Mouse (Mus musculus) frontal cortex, postnatal 10 days (tissue): ENCODE results near the gene Mical2.

Source experiments
- DNase-seq, 2 experiments: peaks; one replicate each; pipeline ENCODE4 v3.0.0; 2022; ENCODE audit warnings: low spot score in 2 of 2, mixed read lengths in 1 of 2

Gene Mical2

GRCm38 (mm10) chr7:112242587-112242986 lies 16.9 kb downstream of the Mical2 start:
- no peak for DNase-seq

- DNase-seq, result no peak
Observed at GRCm38 (mm10) chr7:112244071-112244470, 18.4 kb downstream of the Mical2 start.

GRCm38 (mm10) chr7:112244683-112245082 lies 19.0 kb downstream of the Mical2 start:
- no peak for DNase-seq

- DNase-seq, result no peak
Observed at GRCm38 (mm10) chr7:112245839-112246438, 20.3 kb downstream of the Mical2 start.

GRCm38 (mm10) chr7:112246442-112246841 lies 20.8 kb downstream of the Mical2 start:
- DNase-seq, result no peak

GRCm38 (mm10) chr7:112247890-112248289 lies 22.2 kb downstream of the Mical2 start:
- DNase-seq, result no peak

- DNase-seq, result no peak
Observed at GRCm38 (mm10) chr7:112249476-112249875, 23.8 kb downstream of the Mical2 start.

GRCm38 (mm10) chr7:112252065-112252464 lies 26.4 kb downstream of the Mical2 start:
- DNase-seq, result no peak

- no peak for DNase-seq
Observed at GRCm38 (mm10) chr7:112254233-112254632, 28.6 kb downstream of the Mical2 start.

- no peak for DNase-seq
Observed at GRCm38 (mm10) chr7:112255248-112255866, 29.7 kb downstream of the Mical2 start.

GRCm38 (mm10) chr7:112258338-112258903 lies 32.8 kb downstream of the Mical2 start:
- no peak for DNase-seq

GRCm38 (mm10) chr7:112259286-112259685 lies 33.6 kb downstream of the Mical2 start:
- no peak for DNase-seq

- DNase-seq, result no peak
Observed at GRCm38 (mm10) chr7:112261121-112261520, 35.5 kb downstream of the Mical2 start.

- no peak for DNase-seq
Observed at GRCm38 (mm10) chr7:112267266-112267665, 41.6 kb downstream of the Mical2 start.

- DNase-seq, result no peak
Observed at GRCm38 (mm10) chr7:112268761-112269425, 43.2 kb downstream of the Mical2 start.

GRCm38 (mm10) chr7:112270870-112271269 lies 45.2 kb downstream of the Mical2 start:
- DNase-seq, result no peak

- DNase-seq, result no peak
Observed at GRCm38 (mm10) chr7:112271627-112272026, 46.0 kb downstream of the Mical2 start.

- DNase-seq, result no peak
Observed at GRCm38 (mm10) chr7:112272692-112273091, 47.0 kb downstream of the Mical2 start.

- DNase-seq, result no peak
Observed at GRCm38 (mm10) chr7:112273451-112273850, 47.8 kb downstream of the Mical2 start.

GRCm38 (mm10) chr7:112274611-112275010 lies 49.0 kb downstream of the Mical2 start:
- DNase-seq, result no peak

- no peak for DNase-seq
Observed at GRCm38 (mm10) chr7:112275093-112275492, 49.4 kb downstream of the Mical2 start.

- DNase-seq, result no peak
Observed at GRCm38 (mm10) chr7:112275883-112276282, 50.2 kb downstream of the Mical2 start.

GRCm38 (mm10) chr7:112276823-112277222 lies 51.2 kb downstream of the Mical2 start:
- no peak for DNase-seq
